Mouse (Mus musculus) myocyte (in vitro differentiated cells): ENCODE data around the gene Cisd1.

ENCODE experiments used
- CEBPB ChIP-seq: IDR thresholded peaks from 2 replicates; pipeline ENCODE4 v1.6.1; 2011; ENCODE audit warnings: mild to moderate bottlenecking, moderate library complexity; ENCODE audit not compliant: poor library complexity, insufficient read depth, severe bottlenecking
- E2F4 ChIP-seq: IDR thresholded peaks from one replicate; pipeline ENCODE4 v1.6.1; 2011; ENCODE audit warnings: mild to moderate bottlenecking, control low read depth, moderate library complexity; ENCODE audit not compliant: insufficient read depth
- MAX ChIP-seq: IDR thresholded peaks from one replicate; pipeline ENCODE4 v1.6.1; 2011; ENCODE audit warnings: low read depth, mild to moderate bottlenecking, control low read depth
- MYOG ChIP-seq, 3 experiments: IDR thresholded peaks; one replicate each; pipeline ENCODE4 v1.6.1; 2011; ENCODE audit warnings: control low read depth in 2 of 3, low read depth in 2 of 3, mild to moderate bottlenecking in 2 of 3; ENCODE audit not compliant: insufficient read length in 2 of 3, control insufficient read depth in 1 of 3, insufficient read depth in 1 of 3
- POLR2A ChIP-seq: IDR thresholded peaks from one replicate; pipeline ENCODE4 v1.6.1; 2011; ENCODE audit warnings: low read depth, mild to moderate bottlenecking, control low read depth, moderate library complexity; ENCODE audit not compliant: insufficient read length
- POLR2AphosphoS2 ChIP-seq: IDR thresholded peaks from one replicate; pipeline ENCODE4 v1.6.1; 2011; ENCODE audit warnings: low read depth, control low read depth; ENCODE audit not compliant: insufficient read length
- REST ChIP-seq: IDR thresholded peaks from one replicate; pipeline ENCODE4 v1.6.1; 2011; ENCODE audit warnings: mild to moderate bottlenecking, control low read depth, moderate library complexity; ENCODE audit not compliant: insufficient read depth, insufficient read length
- USF1 ChIP-seq: IDR thresholded peaks from one replicate; pipeline ENCODE4 v1.6.1; 2011; ENCODE audit warnings: low read depth, mild to moderate bottlenecking, control low read depth, moderate library complexity

- TF ChIP-seq REST (no peak), POLR2A (no peak), POLR2AphosphoS2 (no peak), E2F4 (no peak), MYOG (IDR thresholded peaks at IDR 0.05; ENCODE audit: control insufficient read depth in 1 of 3, insufficient read depth in 1 of 3, insufficient read length in 2 of 3, low read depth in 2 of 3) (no peak), USF1 (no peak), MAX (no peak), CEBPB (no peak)
Observed at GRCm38 (mm10) chr10:71328382-71328781, 16.4 kb downstream of the Cisd1 start.
